Mouse (Mus musculus) kidney, adult 9 months (tissue): ENCODE data around the gene Tprn.
A peak's percentile ranks its signal among the peaks of the same experiment; 100 is the strongest.

Source experiments
- DNase-seq: peaks from one replicate; pipeline ENCODE4 v3.0.0; 2022

Gene Tprn

GRCm38 (mm10) chr2:25267241-25267640, 4.8 kb downstream of the Tprn start:
- DNase-seq: no peak

GRCm38 (mm10) chr2:25267746-25268309, 5.4 kb downstream of the Tprn start:
- no peak for DNase-seq

- DNase-seq: peak; percentile 98
Measured at GRCm38 (mm10) chr2:25271827-25272511, 9.6 kb downstream of the Tprn start, which contains the start of the genes Ssna1 and Anapc2. Gene Ssna1, minus strand, starts transcription at chr2:25272438. Gene Anapc2, plus strand, starts transcription at chr2:25272478.

GRCm38 (mm10) chr2:25272515-25272914, 10.1 kb downstream of the Tprn start:
- DNase-seq: no peak

- no peak for DNase-seq
Measured at GRCm38 (mm10) chr2:25273010-25273409, 10.6 kb downstream of the Tprn start.

- DNase-seq: peak; percentile 92
Measured at GRCm38 (mm10) chr2:25278928-25279882, 16.8 kb downstream of the Tprn start.

GRCm38 (mm10) chr2:25285551-25285950, 23.1 kb downstream of the Tprn start:
- DNase-seq: no peak

- no peak for DNase-seq
Measured at GRCm38 (mm10) chr2:25286314-25286713, 23.9 kb downstream of the Tprn start.

GRCm38 (mm10) chr2:25286837-25287636, 24.6 kb downstream of the Tprn start:
- peak; percentile 44 for DNase-seq

GRCm38 (mm10) chr2:25287927-25288649, 25.7 kb downstream of the Tprn start, which contains the start of gene Tmem210:
Gene Tmem210, plus strand, starts transcription at chr2:25288145.
- no peak for DNase-seq

- no peak for DNase-seq
Measured at GRCm38 (mm10) chr2:25288734-25289345, 26.4 kb downstream of the Tprn start.

- DNase-seq: peak; percentile 72
Measured at GRCm38 (mm10) chr2:25289651-25290050, 27.2 kb downstream of the Tprn start, which contains the start of gene Lrrc26. Gene Lrrc26, plus strand, starts transcription at chr2:25289915.

- DNase-seq: no peak
Measured at GRCm38 (mm10) chr2:25290101-25290815, 27.8 kb downstream of the Tprn start.

- no peak for DNase-seq
Measured at GRCm38 (mm10) chr2:25290816-25291130, 28.4 kb downstream of the Tprn start.

GRCm38 (mm10) chr2:25291184-25292053, 29.0 kb downstream of the Tprn start:
- DNase-seq: no peak

- DNase-seq: no peak
Measured at GRCm38 (mm10) chr2:25292054-25292544, 29.7 kb downstream of the Tprn start.

GRCm38 (mm10) chr2:25292856-25293255, 30.4 kb downstream of the Tprn start:
- peak; percentile 68 for DNase-seq

GRCm38 (mm10) chr2:25293706-25294105, 31.3 kb downstream of the Tprn start:
- DNase-seq: no peak

- DNase-seq: no peak
Measured at GRCm38 (mm10) chr2:25297093-25297492, 34.7 kb downstream of the Tprn start.
